Mouse (Mus musculus) urinary bladder, postnatal 14 days (tissue): ENCODE data around the gene Nod1.
A peak's percentile ranks its signal among the peaks of the same experiment; 100 is the strongest.
"Not testable (repeated sequence)": the region's sequence is repeated elsewhere in the genome, so short reads cannot be mapped to it uniquely, and the experiment has no call there.

Source experiments
- DNase-seq: peaks from one replicate; pipeline ENCODE4 v3.0.0; 2021; ENCODE audit warnings: low spot score

Gene Nod1

GRCm38 (mm10) chr6:54979426-54979825 lies 7.0 kb upstream of the Nod1 start:
- DNase-seq, result no peak

- no peak for DNase-seq
Measured at GRCm38 (mm10) chr6:54975616-54976015, 3.2 kb upstream of the Nod1 start.

- DNase-seq, result no peak
Measured at GRCm38 (mm10) chr6:54974501-54974900, 2.1 kb upstream of the Nod1 start.

- DNase-seq, result no peak
Measured at GRCm38 (mm10) chr6:54972929-54973211, 458 bp upstream of the Nod1 start.

GRCm38 (mm10) chr6:54971731-54972110 lies 691 bp downstream of the Nod1 start:
- DNase-seq, result no peak

- DNase-seq, result no peak
Measured at GRCm38 (mm10) chr6:54970506-54970905, 1.9 kb downstream of the Nod1 start.

GRCm38 (mm10) chr6:54969801-54970200 lies 2.6 kb downstream of the Nod1 start:
- no peak for DNase-seq

GRCm38 (mm10) chr6:54967591-54967990 lies 4.8 kb downstream of the Nod1 start:
- peak; percentile 54 for DNase-seq

GRCm38 (mm10) chr6:54965234-54965633 lies 7.2 kb downstream of the Nod1 start:
- no peak for DNase-seq

GRCm38 (mm10) chr6:54964755-54965154 lies 7.7 kb downstream of the Nod1 start:
- DNase-seq, result no peak

GRCm38 (mm10) chr6:54963599-54963998 lies 8.8 kb downstream of the Nod1 start:
- DNase-seq, result no peak

- DNase-seq, result no peak
Measured at GRCm38 (mm10) chr6:54957655-54958054, 14.8 kb downstream of the Nod1 start.

GRCm38 (mm10) chr6:54956425-54956824 lies 16.0 kb downstream of the Nod1 start:
- no peak for DNase-seq

- DNase-seq, result no peak
Measured at GRCm38 (mm10) chr6:54955949-54956348, 16.5 kb downstream of the Nod1 start.

- peak; percentile 64 for DNase-seq
Measured at GRCm38 (mm10) chr6:54954659-54955414, 17.6 kb downstream of the Nod1 start.

GRCm38 (mm10) chr6:54953399-54953798 lies 19.0 kb downstream of the Nod1 start:
- not testable (repeated sequence) for DNase-seq

GRCm38 (mm10) chr6:54952542-54952941 lies 19.9 kb downstream of the Nod1 start:
- DNase-seq, result no peak

GRCm38 (mm10) chr6:54948682-54949081 lies 23.7 kb downstream of the Nod1 start:
- no peak for DNase-seq

GRCm38 (mm10) chr6:54946241-54946953 lies 26.0 kb downstream of the Nod1 start:
- no peak for DNase-seq

GRCm38 (mm10) chr6:54944551-54944950 lies 27.9 kb downstream of the Nod1 start:
- no peak for DNase-seq

- no peak for DNase-seq
Measured at GRCm38 (mm10) chr6:54943753-54944152, 28.7 kb downstream of the Nod1 start.

GRCm38 (mm10) chr6:54943292-54943691 lies 29.1 kb downstream of the Nod1 start:
- no peak for DNase-seq

GRCm38 (mm10) chr6:54941149-54941548 lies 31.3 kb downstream of the Nod1 start:
- DNase-seq, result no peak

GRCm38 (mm10) chr6:54940126-54940525 lies 32.3 kb downstream of the Nod1 start:
- DNase-seq, result no peak
